Mouse (Mus musculus): ENCODE measurements around the gene Actr10. TPM values are rescaled to one million over a fixed set of nuclear protein-coding genes. Genes with fewer than 3 reads are reported as not detected.

The Actr10 gene
- polyA plus RNA-seq, 1 experiment from 2014 or later, result 338 TPM

DNA sequence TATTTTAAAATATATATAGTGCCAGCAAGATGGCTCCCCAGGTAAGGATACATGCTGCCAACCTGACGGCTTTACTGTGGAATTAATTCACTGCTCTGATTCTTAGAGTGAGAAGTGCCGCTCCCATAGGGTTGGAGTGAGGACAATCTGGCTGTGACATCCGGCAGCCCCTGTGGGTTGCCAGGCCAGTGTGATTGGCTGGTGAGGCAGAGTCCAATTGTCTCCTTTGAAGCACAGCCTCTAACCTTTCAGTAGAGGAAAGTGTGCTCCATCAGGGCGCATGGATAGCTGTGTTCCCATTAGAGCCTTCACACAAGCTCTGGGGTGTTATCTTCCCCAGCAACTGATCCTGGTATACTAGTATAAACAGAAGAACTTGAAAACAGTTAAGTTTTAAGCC is 21.0 kb downstream of the Actr10 start:
- no peak for DNase-seq (ENCODE audit: low spot score)

DNA sequence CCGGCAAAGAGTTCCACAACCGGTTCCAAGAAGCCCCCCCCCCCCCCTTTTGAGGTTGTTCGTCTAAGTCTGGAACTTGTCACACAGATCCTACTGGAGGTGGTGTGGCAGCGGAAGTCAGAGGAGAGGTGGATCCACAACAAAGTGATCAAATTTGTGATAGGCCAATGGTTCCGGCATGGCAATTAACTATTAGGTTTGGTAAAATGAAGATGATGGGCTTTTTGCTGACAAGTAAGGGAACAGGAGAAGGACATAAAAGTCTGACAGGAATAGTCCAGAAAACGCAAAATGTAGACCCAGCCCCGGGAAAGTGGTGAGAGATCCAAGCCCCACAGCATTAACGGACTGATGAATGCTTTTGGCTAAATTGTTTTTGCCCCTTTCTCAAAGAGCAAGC is 29.9 kb downstream of the Actr10 start:
- DNase-seq (ENCODE audit: low spot score), result no peak

DNA sequence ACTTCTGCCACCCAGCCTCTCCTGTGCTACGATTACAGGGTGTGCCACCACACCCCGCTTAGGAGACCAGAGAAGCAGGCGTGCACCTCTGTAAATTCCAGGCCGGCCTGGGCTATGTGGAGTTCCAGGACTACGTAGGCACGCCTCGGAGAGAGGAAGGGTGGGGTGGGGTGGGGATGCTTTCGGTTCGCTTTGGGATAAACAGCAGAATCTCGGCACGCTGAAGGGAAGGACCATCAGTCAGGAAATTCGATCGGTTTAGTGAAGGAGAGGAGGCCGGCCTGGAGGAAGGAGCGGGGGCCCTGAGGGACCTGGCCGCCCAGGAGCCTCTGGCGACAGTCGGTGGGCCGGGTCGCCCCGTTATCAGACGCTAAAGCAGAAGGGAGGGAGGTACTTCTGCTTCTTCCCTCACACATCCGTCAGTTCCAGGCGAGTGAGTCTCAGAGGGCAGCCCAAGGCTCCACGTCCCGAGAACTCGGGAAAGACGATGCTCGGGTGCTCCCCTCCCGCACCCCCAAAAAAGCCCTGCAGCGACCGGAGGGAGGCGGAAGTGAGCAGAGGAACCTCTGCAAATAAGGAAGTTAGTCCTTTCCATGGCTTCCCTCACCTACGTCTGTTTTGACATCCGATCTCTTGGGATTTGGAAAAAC is 30.6 kb downstream of the Actr10 start:
- DNase-seq (ENCODE audit: low spot score), result peak; percentile 91

DNA sequence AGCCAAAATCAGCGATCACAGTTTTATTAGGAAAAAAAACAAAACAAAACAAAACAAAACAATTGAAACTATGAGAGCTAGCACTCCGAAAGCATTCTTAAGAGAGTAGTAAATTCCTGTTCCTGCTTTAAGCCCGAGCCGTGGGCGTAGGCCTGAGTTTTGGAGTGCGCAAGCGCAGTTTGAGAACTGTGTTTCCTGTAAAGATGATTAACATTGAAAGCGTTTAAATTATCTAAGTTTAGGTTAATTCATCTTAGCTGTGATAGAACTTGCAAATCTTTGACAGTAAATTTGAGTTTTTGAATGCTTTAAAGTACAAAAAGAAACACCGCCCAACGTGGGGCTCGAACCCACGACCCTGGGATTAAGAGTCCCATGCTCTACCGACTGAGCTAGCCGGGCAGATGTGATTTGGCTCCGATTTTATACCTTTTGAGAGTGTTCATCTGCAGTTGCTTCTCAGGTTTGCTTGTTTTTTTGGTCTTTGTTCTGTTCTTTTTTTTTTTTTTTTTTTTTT is 31.2 kb downstream of the Actr10 start:
- peak; percentile 95 for DNase-seq (ENCODE audit: low spot score)

DNA sequence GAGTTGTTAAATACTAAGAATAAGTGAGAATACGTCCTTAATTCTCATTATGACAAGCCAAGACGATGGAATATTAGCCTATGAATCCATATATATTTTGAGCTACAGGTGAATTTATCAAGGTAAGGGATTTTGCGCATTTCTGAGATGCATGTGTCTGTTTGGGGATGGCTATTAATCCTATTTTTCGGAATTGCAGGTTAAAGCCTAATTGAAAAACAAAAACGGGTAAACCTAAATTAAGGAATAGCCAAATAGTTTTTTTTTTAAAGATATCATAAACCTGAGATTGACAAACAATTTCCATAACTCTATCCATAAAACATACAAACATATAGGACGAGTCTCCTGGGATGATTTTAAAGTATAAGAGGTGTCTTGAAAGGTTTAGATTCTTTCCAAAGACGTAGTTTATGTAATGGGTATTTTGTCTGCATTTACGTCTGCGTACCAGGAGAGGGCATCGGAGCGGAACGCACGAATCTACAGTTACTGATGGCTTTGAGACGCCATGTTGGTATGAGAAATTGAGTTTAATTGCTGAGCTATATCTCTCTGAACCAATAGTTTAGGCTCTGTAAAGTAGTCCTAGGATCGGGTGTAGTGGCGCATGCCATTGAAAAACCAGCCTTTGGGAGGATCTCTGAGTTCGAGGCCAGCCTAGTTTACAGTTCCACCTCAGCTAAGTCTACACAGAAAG is 32.0 kb downstream of the Actr10 start:
- peak; percentile 86 for DNase-seq (ENCODE audit: low spot score)

DNA sequence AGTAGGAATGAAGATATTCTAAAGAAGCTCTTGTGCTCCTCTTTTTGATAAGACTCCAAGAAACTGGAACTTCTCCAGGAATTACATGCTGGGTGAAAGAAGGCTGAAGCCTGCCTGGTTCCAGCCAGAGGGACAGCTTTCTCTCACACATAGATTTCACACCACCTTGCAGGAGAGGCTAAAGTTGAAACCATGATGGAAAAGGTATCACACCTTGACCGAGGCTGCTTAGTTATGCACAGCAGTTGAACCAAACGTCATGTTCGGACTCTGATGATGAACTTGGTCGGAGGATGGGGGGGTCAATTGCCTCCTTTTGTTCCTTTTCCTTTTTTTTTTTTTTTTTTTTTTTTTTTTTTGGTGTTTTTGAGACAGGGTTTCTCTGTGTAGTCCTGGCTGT is 36.2 kb downstream of the Actr10 start:
- no peak for DNase-seq (ENCODE audit: low spot score)

DNA sequence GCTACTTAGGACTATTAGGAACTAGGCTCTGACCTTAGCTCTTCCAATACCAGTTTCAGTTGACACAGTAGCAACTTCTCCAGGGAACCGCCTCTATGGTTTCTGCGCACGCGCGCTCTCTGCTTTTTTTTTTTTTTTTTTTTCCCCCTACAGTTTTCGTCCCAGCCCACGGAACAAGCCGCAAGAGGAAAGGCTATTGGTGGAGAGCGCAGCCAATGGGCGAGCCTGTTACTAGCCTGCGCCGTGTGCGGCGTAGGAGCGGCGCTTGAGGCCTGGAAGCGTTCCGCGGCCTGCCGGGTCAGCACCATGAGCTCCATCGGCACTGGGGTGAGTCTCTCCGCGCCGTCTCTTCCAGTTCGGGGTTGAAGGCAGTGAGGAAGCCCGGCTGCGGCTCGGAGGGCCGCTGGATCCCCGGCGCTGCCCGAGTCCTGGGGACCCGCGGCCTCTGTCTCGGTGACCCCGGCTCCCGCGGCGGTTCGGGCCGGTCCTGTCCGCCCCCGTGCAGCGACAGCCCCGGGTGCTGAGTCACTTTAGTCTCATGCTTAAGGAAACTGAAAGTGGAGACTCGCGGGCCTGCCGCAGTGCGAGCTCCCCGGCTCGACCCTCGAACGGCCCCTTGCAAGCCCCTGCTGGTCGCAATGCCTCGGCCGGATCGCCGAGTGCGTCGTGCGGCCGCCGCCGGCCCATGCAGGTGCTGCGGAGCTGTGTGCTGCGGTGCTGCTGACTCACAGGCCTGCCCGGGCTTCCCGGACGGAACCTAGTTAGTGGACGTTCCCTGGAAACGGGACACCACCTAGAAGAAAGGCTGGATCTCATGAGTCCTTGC is 37.0 kb downstream of the Actr10 start, which contains the start of gene Psma3:
TSS of gene Psma3 (plus strand) at position 181 of the 826 bp plus-strand sequence.
- peak; percentile 97 for DNase-seq (ENCODE audit: low spot score)

DNA sequence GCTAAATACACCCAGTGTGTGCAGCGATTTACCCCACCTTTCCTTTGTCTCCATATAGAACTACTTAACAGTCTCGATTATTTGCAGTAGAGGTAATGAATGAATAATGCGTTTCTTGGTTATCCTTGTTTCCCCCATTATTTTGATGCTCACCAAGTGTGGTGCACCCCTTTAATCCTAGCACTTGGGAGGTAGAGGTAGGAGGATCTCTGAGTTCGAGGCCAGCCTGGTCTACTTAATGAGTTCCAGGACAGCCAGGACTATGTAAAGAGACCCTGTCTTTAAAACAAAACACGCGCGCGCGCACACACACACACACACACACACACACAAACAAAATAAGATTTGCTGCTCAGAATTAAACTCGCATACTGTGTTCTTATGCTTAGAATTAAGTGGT is 37.7 kb downstream of the Actr10 start:
- no peak for DNase-seq (ENCODE audit: low spot score)

DNA sequence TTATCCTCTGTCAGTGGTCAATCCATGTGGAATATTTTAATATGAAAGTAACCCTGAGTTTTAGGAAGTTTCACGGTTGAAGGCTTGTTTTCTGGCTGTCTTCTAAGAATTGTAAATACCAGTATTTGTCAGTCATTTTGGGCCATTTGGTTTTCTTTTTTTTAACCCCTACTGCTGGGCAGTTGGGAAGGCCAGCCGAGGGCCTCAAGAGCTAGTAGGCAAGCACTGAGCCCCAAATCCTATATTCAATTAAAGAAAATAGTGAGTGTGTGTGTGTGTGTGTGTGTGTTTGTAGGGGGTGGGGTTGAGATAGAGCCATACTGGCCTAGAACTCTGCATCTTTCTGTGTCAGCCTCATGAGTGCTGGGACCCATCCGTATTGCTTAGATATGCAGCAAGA is 38.2 kb downstream of the Actr10 start:
- DNase-seq (ENCODE audit: low spot score), result no peak

DNA sequence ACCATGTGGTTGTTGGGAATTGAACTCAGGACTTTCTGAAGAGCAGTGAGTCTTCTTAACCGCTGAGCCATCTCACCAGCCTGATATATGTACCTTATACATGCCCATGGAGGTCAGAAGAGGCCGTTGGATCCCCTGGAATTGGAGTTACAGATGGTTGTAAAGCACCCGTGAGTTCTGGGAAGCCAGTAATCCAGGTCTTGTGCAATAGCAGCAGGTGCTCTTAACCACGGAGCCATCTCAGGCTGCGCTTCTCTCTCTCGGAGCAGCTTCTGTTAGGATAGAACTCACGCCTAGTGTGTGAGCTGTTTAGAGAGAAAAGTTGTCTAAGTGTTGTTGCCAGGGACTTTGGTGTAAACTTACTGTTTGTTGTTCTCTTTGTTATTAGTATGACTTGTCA is 40.7 kb downstream of the Actr10 start:
- DNase-seq (ENCODE audit: low spot score), result no peak

DNA sequence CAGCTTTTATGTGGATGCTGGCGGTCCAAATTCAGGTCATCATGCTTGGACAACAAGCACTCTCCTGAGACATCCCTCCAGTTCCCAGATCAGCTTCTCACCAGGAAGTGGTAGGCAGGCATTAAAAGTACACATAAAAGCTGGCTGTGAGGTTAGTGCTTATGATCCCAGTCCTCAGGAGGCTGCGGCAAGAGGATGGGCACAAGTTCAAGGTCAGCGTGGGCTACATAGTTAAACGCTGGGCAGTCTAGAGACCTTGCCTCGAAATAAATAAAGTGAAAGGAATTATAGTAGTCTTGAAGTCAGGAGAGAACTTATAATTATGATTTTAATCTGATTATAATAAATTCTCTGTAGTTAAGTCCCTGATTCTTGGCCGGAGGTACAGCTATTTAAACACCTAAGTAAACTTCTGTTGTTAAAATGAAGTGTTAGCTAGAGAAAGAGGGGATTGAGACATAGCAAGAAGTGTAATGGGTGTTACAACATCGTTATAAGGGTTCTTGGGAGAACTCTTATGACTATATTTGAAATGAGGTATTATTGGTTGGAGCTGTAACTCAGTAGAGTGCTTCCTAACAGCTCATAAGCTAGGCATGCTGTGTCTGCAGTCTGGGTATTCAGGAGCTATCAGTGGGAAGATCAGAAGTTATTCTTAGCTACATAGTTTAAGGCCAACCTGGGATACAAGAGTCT is 47.3 kb downstream of the Actr10 start:
- DNase-seq (ENCODE audit: low spot score), result no peak

DNA sequence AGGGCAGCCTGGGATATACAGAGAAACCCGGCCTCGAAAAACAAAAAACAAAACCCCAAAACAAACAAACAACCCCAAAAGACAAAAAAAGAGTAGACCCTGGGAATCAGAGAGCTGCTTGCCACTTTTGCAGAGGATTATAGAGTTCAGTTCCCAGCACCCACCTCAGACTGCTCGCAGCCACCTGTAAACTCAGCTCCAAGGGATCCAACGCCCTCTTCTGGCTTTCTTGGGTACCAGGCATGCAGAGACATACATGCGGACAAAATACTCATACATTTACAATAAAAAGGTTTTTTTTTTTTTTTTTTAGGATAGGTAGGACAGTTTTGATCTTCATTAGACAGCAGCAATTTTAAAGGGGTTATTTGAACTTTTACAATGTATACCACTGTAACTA is 59.6 kb downstream of the Actr10 start:
- DNase-seq (ENCODE audit: low spot score), result no peak

DNA sequence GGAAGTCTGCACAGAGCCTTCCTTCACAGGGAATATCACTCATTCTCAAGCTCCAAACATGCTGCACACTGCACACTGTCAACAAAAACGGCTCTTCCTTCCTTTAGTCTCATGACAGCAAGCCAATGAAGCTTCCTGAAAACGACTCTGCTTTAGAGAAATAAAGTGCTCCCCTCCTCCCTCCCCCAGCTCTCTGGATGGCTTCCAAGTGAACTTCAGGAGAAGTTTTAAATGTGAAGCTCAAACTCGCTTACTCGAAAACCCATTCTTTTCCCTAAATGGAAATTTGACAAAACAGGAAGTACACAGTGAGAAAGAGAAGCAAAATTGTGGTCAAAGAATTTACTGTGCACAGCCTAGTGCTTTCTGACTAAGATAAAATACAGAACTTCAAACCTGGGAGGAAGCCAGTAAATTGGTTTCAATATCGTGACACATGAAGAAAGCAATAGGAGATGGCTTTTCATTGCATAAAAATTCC is 61.8 kb downstream of the Actr10 start:
- peak; percentile 40 for DNase-seq (ENCODE audit: low spot score)

DNA sequence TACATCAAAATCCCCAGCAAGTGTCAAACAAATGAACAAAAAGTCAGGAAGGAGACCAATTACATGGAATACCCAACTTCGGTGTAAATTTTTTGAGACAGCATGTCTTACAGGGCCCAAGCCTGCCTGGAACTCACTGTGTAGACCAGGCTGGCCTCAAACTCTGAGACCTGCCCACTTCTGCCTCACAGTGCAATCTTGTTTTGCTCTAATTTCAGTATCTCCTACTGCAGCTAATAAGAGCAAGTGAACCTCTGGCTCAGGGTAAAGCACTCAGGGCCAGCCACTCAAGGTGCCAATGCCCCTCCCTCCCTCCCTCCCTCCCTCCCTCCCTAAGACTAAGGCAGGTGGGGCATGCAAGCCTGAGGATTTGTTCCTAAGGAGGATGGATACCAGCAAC is 62.7 kb downstream of the Actr10 start:
- DNase-seq (ENCODE audit: low spot score), result no peak

DNA sequence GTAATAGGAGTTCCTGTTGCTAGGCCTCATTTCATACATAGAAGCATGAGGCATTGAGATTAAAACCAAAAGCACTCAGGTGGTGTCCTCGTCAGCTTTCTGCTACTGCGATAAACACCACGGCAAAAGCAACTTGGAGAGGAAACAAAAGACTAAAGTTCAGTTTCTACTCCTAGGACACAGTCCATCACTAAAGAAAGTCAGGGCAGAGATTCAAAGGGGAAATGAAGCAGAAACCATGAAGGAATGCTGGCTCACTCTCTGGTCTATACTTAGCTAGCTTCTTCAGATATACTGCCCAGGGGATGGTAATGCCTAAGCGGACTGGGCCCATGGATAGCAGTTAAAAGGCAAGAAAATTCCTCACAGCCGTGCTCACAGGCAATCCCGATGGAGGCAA is 63.8 kb downstream of the Actr10 start:
- DNase-seq (ENCODE audit: low spot score), result no peak

DNA sequence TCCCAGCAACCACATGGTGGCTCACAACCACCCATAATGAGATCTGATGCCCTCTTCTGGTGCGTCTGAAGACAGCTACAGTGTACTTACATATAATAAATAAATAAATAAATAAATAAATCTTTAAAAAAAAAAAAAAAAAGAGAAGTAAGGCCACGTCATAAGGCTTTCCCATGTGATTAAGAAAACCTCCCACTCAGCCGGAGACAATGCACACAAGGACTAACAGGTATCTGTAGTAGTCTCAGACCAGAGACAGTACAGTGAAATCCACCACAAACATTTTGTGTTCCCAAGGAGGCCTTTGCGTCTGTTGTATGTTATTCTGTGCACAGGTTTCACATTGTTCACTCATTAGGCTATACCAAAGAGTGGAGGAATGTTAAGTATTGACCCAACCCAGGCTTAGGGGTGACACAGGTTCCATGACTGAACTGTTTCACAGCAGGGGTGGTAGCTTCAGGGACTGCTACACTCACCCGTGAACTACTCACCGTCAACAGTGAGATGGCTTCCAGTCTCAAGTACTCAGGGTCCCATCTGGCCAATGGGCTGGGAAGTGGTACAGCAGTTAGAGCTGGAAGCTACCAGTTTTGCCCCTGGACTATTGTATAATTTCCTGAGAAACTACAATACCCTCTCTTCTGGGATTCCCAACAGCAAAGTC is 66.2 kb downstream of the Actr10 start:
- no peak for DNase-seq (ENCODE audit: low spot score)

DNA sequence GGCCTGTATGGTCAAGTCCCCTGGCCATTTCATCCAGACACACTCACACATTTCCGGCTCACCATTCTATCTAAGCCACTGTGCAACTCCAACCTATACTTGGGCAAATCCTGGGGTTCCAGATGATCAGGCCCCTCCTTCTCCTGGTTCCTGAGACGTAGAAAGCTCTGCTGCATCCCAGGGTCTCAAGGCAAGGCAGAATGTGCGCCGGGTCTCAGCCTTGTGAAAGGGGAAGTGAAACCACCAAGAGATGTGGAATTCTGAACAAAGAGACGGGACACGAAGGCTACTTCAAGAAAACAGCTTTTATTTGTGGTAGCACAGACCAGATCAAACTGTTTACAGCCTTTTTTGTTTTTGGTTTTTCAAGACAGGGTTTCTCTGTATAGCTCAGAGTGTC is 68.5 kb downstream of the Actr10 start:
- no peak for DNase-seq (ENCODE audit: low spot score)

DNA sequence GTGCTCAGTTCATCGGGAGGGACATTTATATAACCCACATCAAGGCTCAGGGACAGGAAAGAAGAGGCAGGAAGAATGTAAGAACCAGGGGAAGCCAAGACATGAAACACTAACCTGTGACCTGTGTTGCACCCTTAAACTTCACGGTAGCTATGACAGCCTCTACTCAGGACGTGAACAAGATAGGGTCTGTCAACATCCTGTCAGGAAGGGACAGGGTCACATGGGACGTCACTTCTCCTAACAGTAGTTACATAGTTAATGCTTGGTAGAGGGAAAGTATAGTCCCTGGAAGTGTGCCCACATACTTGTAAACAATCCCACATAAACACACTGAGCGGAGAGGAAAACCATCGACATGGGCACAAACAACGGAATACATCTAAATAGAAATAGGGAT is 69.2 kb downstream of the Actr10 start:
- DNase-seq (ENCODE audit: low spot score), result peak; percentile 22

DNA sequence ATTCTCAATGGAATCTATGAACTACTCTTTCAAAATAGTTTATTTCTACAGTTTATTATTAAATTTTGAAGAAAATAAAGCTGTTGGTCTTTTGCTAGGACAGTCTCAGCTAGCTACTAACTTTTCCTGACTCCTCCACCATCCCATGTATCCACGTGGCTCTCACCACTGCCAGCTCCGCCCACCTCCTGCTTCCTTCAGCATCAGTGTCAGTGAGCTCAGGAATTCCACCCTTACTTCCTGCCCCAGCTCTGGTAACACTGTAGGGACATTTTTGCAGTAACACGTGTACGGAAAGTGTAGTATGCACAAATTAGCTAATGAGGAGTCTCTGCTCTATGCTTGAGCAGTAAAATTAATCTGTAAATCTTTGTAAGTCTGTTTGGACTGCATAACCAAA is 72.1 kb downstream of the Actr10 start:
- DNase-seq (ENCODE audit: low spot score), result no peak
